Mouse (Mus musculus): Measurements from ENCODE around the gene Bmp4. TPM values are rescaled to one million over a fixed set of nuclear protein-coding genes. Genes with fewer than 3 reads are reported as not detected.

Bmp4 gene
- polyA plus RNA-seq, 1 experiment, result 4.9 TPM

GRCm38 (mm10) chr14:46363209-46363608 is 27.3 kb downstream of the Bmp4 start:
- no peak for DNase-seq
- H3K4me1 ChIP-seq (ENCODE audit: control insufficient read depth, insufficient read depth, low read length), result no peaks in the 10 kb centered on the region
- TF ChIP-seq CTCF (IDR thresholded peaks at IDR 0.05; ENCODE audit: borderline replicate concordance, insufficient read depth, low read depth, low read length), result no peak
- no peak for TF ChIP-seq POLR2A (IDR thresholded peaks at IDR 0.05; ENCODE audit: borderline replicate concordance, insufficient read depth, low read length)
- H3K27me3 ChIP-seq (ENCODE audit: control insufficient read depth, insufficient read depth, low read length), result no peaks in the 10 kb centered on the region
- 44% methylated on average over 10 of the region's 10 CpGs for WGBS
- no peak overlapping the region for H3K4me3 ChIP-seq (replicated peaks; ENCODE audit: insufficient read depth, low read depth, low read length)
- no peak overlapping the region for H3K27ac ChIP-seq (ENCODE audit: insufficient read depth, low read length)

GRCm38 (mm10) chr14:46357696-46358095 is 32.8 kb downstream of the Bmp4 start:
- Histone ChIP-seq H3K4me3 (replicated peaks; ENCODE audit: insufficient read depth, low read depth, low read length) (no peak overlapping the region), H3K27ac (ENCODE audit: insufficient read depth, low read length) (no peak overlapping the region), H3K27me3 (ENCODE audit: control insufficient read depth, insufficient read depth, low read length) (no peaks in the 10 kb centered on the region), H3K4me1 (ENCODE audit: control insufficient read depth, insufficient read depth, low read length) (no peaks in the 10 kb centered on the region)
- DNase-seq, result no peak
- no peak for TF ChIP-seq CTCF (IDR thresholded peaks at IDR 0.05; ENCODE audit: borderline replicate concordance, insufficient read depth, low read depth, low read length)
- no peak for TF ChIP-seq POLR2A (IDR thresholded peaks at IDR 0.05; ENCODE audit: borderline replicate concordance, insufficient read depth, low read length)
- WGBS, result 86% methylated on average over 8 of the region's 8 CpGs

- no peaks in the 10 kb centered on the region for H3K27me3 ChIP-seq (ENCODE audit: control insufficient read depth, insufficient read depth, low read length)
- no peak overlapping the region for H3K27ac ChIP-seq (ENCODE audit: insufficient read depth, low read length)
- 53% methylated on average over 7 of the region's 7 CpGs for WGBS
- TF ChIP-seq CTCF (IDR thresholded peaks at IDR 0.05; ENCODE audit: borderline replicate concordance, insufficient read depth, low read depth, low read length) (no peak), POLR2A (IDR thresholded peaks at IDR 0.05; ENCODE audit: borderline replicate concordance, insufficient read depth, low read length) (no peak)
- no peak for DNase-seq
- H3K4me3 ChIP-seq (replicated peaks; ENCODE audit: insufficient read depth, low read depth, low read length), result no peak overlapping the region
- H3K4me1 ChIP-seq (ENCODE audit: control insufficient read depth, insufficient read depth, low read length), result no peaks in the 10 kb centered on the region
Measured at GRCm38 (mm10) chr14:46357286-46357685, 33.2 kb downstream of the Bmp4 start.

- TF ChIP-seq POLR2A (IDR thresholded peaks at IDR 0.05; ENCODE audit: borderline replicate concordance, insufficient read depth, low read length), result no peak
- TF ChIP-seq CTCF (IDR thresholded peaks at IDR 0.05; ENCODE audit: borderline replicate concordance, insufficient read depth, low read depth, low read length), result no peak
- Histone ChIP-seq H3K27ac (ENCODE audit: insufficient read depth, low read length) (no peak overlapping the region), H3K27me3 (ENCODE audit: control insufficient read depth, insufficient read depth, low read length) (no peaks in the 10 kb centered on the region), H3K4me1 (ENCODE audit: control insufficient read depth, insufficient read depth, low read length) (no peaks in the 10 kb centered on the region), H3K4me3 (replicated peaks; ENCODE audit: insufficient read depth, low read depth, low read length) (no peak overlapping the region)
- DNase-seq, result no peak
Measured at GRCm38 (mm10) chr14:46344750-46345149, 45.7 kb downstream of the Bmp4 start.

- no peaks in the 10 kb centered on the region for H3K4me1 ChIP-seq (ENCODE audit: control insufficient read depth, insufficient read depth, low read length)
- no peaks in the 10 kb centered on the region for H3K27me3 ChIP-seq (ENCODE audit: control insufficient read depth, insufficient read depth, low read length)
- no peak for DNase-seq
- 85% methylated on average over 11 of the region's 11 CpGs for WGBS
- no peak overlapping the region for H3K27ac ChIP-seq (ENCODE audit: insufficient read depth, low read length)
- no peak for TF ChIP-seq CTCF (IDR thresholded peaks at IDR 0.05; ENCODE audit: borderline replicate concordance, insufficient read depth, low read depth, low read length)
- H3K4me3 ChIP-seq (replicated peaks; ENCODE audit: insufficient read depth, low read depth, low read length), result no peak overlapping the region
Measured at GRCm38 (mm10) chr14:46338801-46339200, 51.7 kb downstream of the Bmp4 start.

Other genes with a start within 250 kb of the Bmp4 start
- gene Gm15217, start 11.3 kb downstream of the Bmp4 start, polyA plus RNA-seq (2012; rRNA removed), result not detected in 2 replicates